Mouse (Mus musculus): ENCODE results near the gene Ccdc18. TPM values are rescaled to one million over a fixed set of nuclear protein-coding genes. Genes with fewer than 3 reads are reported as not detected.

The Ccdc18 gene
- total and polyA plus RNA-seq, 3 experiments, result 0.18 to 0.39 TPM; not detected in 1

DNA sequence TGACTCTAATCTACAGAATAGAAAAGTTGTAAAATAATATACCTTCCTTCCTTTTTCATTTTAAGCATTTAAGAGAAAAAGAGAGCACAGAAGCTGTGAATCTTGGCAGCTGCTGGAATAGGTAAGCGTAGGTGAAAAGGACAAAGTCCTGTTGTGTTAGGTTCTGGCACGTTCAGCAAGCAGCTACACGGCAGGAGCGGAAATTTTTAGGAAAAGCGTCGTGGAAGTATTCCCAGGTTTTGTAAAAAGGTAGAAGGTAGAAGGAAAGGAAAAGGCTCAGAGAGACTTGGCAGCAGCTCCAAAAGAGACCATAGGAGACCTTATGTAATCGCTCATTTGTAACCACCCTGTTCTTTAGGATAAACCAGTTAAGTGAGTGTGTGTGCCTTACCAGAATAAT, 23.3 kb upstream of the Ccdc18 start:
- intact Hi-C loops (cut with DNase I), result no loop called here
- no peak overlapping the region for H3K4me3 ChIP-seq
- whole genome bisulfite sequencing, result 94% methylated on average over 7 of the region's 7 CpGs
- H3K36me3 ChIP-seq (ENCODE audit: control insufficient read depth, insufficient read depth, low read length), result no peaks in the 10 kb centered on the region
- H3K27ac ChIP-seq, result no peak overlapping the region
- no peaks in the 10 kb centered on the region for H3K27me3 ChIP-seq (ENCODE audit: control insufficient read depth, insufficient read depth, low read length)
- H3K79me2 ChIP-seq (replicated peaks; ENCODE audit: control insufficient read depth, insufficient read depth, low read length), result no peaks in the 10 kb centered on the region
- no peak for TF ChIP-seq POLR2A (IDR thresholded peaks at IDR 0.05; ENCODE audit: insufficient read depth, low read depth, low read length)
- TF ChIP-seq EP300 (IDR thresholded peaks at IDR 0.05; ENCODE audit: insufficient read depth, low read depth, low read length), result no peak
- TF ChIP-seq CTCF (IDR thresholded peaks at IDR 0.05), result no peak
- no peak overlapping the region for H3K9ac ChIP-seq (ENCODE audit: low read depth, low read length)
- no peaks in the 10 kb centered on the region for H3K4me1 ChIP-seq (ENCODE audit: control insufficient read depth, insufficient read depth, low read length)
- no peak for DNase-seq

DNA sequence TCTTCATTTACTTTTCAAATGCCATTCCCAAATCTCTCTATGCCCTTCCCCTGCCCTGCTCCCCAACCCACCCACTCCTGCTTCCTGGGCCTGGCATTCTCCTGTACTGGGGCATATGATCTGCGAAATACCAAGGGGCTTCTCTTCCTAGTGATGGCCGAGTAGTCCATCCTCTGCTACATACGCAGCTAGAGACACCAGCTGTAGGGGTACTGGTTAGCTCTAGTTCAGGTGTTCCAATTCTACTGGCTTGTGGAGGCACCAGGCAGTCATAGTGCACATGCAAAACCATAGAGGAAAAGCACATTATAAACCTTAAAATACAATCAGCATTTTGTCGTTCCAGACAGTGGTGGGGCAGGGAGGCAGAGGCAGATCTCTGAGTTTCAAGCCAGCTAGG, 15.0 kb upstream of the Ccdc18 start:
- Histone ChIP-seq H3K9ac (ENCODE audit: low read depth, low read length) (no peak overlapping the region), H3K27me3 (ENCODE audit: control insufficient read depth, insufficient read depth, low read length) (no peaks in the 10 kb centered on the region), H3K36me3 (ENCODE audit: control insufficient read depth, insufficient read depth, low read length) (no peaks in the 10 kb centered on the region), H3K4me3 (no peak overlapping the region), H3K27ac (no peak overlapping the region), H3K4me1 (ENCODE audit: control insufficient read depth, insufficient read depth, low read length) (no peaks in the 10 kb centered on the region), H3K79me2 (replicated peaks; ENCODE audit: control insufficient read depth, insufficient read depth, low read length) (no peaks in the 10 kb centered on the region)
- intact Hi-C loops (cut with DNase I), result no loop called here
- TF ChIP-seq CTCF (IDR thresholded peaks at IDR 0.05), result no peak
- no peak for TF ChIP-seq POLR2A (IDR thresholded peaks at IDR 0.05; ENCODE audit: insufficient read depth, low read depth, low read length)
- no peak for TF ChIP-seq EP300 (IDR thresholded peaks at IDR 0.05; ENCODE audit: insufficient read depth, low read depth, low read length)
- 92% methylated on average over 4 of the region's 4 CpGs for WGBS
- no peak for DNase-seq

DNA sequence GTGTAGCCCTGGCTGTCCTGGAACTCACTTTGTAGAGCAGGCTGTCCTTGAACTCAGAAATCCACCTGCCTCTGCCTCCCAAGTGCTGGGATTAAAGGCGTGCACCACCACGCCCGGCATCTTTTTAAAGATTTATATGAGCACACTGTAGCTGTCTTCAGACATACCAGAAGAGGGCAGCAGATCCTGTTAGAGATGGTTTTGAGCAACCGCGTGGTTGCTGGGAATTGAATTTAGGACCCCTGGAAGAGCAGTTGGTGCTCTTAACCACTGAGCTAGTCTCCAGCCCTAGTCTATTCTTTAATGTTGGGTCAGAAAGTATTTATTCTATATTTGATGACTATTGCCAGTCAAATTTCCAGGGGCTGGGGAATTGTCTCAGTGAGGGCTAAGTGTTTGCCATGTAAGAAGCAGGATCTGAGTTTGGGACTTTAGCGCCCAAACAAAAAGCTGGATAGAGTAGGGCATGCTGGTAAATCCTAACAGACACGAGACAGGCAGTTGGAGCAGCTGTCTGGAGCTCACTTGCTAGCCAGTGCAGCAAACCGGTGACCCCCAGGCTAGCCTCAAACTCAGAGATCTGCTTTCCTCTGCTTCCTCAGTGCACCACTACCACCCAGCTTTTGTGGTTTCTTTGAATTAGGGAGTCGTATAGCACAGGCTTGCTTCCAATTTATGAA, 12.3 kb upstream of the Ccdc18 start:
- Histone ChIP-seq H3K27ac (no peak overlapping the region), H3K27me3 (ENCODE audit: control insufficient read depth, insufficient read depth, low read length) (no peaks in the 10 kb centered on the region), H3K79me2 (replicated peaks; ENCODE audit: control insufficient read depth, insufficient read depth, low read length) (no peaks in the 10 kb centered on the region), H3K4me3 (no peak overlapping the region), H3K36me3 (ENCODE audit: control insufficient read depth, insufficient read depth, low read length) (no peaks in the 10 kb centered on the region), H3K4me1 (ENCODE audit: control insufficient read depth, insufficient read depth, low read length) (no peaks in the 10 kb centered on the region), H3K9ac (ENCODE audit: low read depth, low read length) (no peak overlapping the region)
- intact Hi-C loops (cut with DNase I), result no loop called here
- 90% methylated on average over 9 of the region's 9 CpGs for WGBS
- no peak for DNase-seq
- TF ChIP-seq CTCF (IDR thresholded peaks at IDR 0.05) (peak; percentile 20; the same call in 1 of the 2 replicates), POLR2A (IDR thresholded peaks at IDR 0.05; ENCODE audit: insufficient read depth, low read depth, low read length) (no peak)

DNA sequence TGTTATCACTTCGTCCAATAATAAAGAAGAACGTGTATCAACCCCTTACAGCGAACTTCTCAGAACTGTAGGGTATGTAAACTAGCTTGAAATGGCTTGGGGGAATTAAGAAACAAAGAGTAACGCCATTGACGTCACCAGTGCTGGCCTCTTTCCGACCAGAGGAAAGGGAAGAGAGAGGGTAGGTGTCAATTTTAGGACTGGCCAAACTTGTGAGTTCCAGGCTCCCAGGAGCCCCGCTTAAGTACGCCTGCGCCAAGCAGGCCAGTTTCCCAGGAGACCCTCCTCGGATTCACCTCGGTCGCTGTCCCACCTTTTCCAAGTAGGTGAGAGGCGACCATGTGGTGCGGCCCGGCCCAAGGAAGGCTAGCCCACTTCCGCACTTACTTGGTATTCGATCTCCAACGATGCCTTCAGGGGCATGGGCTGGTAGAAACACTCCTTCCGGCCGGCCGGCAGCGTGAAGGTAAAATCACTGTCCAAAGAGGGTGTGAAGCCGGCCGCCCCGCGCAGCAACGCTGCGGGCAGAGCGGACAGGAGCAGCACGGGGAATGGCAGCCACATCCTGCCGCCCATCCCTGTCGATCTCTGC, 730 bp upstream of the Ccdc18 start:
- H3K4me3 ChIP-seq, result peak overlapping the region; percentile 94
- peak overlapping the region; percentile 95 for H3K27ac ChIP-seq
- no peak for TF ChIP-seq POLR2A (IDR thresholded peaks at IDR 0.05; ENCODE audit: insufficient read depth, low read depth, low read length)
- no peak for TF ChIP-seq CTCF (IDR thresholded peaks at IDR 0.05)
- no peak for TF ChIP-seq EP300 (IDR thresholded peaks at IDR 0.05; ENCODE audit: insufficient read depth, low read depth, low read length)
- 0 out of 2 replicates have a peak, but pooled peaks cover 2% of the 10 kb centered on the region for H3K36me3 ChIP-seq (ENCODE audit: control insufficient read depth, insufficient read depth, low read length)
- no peaks in the 10 kb centered on the region for H3K27me3 ChIP-seq (ENCODE audit: control insufficient read depth, insufficient read depth, low read length)
- peaks cover 1% of the 10 kb centered on the region; the same call in 1 of the 2 replicates for H3K79me2 ChIP-seq (replicated peaks; ENCODE audit: control insufficient read depth, insufficient read depth, low read length)
- H3K4me1 ChIP-seq (ENCODE audit: control insufficient read depth, insufficient read depth, low read length), result peaks cover 3% of the 10 kb centered on the region
- DNase-seq, result peak; percentile 65 to 74
- WGBS, result under 1% methylated on average over 32 of the region's 32 CpGs
- peak overlapping the region; percentile 89 for H3K9ac ChIP-seq (ENCODE audit: low read depth, low read length)
- intact Hi-C loops (cut with DNase I), result loop anchor here (1.0 to 5.0 kb wide), 4 partner anchors 67 to 230 kb away; partner anchors contain the start of genes Dr1, Fam69a, Mtf2 and Rpl5

DNA sequence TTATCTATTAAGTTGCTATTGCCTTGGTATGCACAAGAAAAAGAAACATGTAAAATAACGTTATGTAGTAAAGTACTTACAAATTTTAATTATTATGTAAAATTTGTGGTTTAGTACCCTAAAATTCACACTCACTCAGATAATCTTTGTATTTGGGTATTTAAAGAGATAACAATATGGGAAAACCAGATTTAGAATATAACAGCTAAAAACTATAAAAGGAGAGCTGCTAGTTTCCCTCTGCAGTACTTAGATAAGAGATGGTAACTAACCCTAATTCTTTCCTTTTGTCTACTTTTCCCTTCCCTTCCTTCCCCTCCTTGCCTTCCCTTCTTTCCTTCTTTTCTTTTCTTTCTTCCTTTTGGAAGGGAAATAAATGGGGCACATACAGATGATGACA, 19.9 kb downstream of the Ccdc18 start:
- no peak overlapping the region for H3K4me3 ChIP-seq
- WGBS, result 92% methylated on average over 1 of the region's 1 CpGs
- no peaks in the 10 kb centered on the region for H3K79me2 ChIP-seq (replicated peaks; ENCODE audit: control insufficient read depth, insufficient read depth, low read length)
- no peaks in the 10 kb centered on the region for H3K36me3 ChIP-seq (ENCODE audit: control insufficient read depth, insufficient read depth, low read length)
- TF ChIP-seq EP300 (IDR thresholded peaks at IDR 0.05; ENCODE audit: insufficient read depth, low read depth, low read length) (no peak), CTCF (IDR thresholded peaks at IDR 0.05) (no peak), POLR2A (IDR thresholded peaks at IDR 0.05; ENCODE audit: insufficient read depth, low read depth, low read length) (no peak)
- H3K9ac ChIP-seq (ENCODE audit: low read depth, low read length), result no peak overlapping the region
- intact Hi-C loops (cut with DNase I), result no loop called here
- no peak for DNase-seq
- no peaks in the 10 kb centered on the region for H3K27me3 ChIP-seq (ENCODE audit: control insufficient read depth, insufficient read depth, low read length)
- no peaks in the 10 kb centered on the region for H3K4me1 ChIP-seq (ENCODE audit: control insufficient read depth, insufficient read depth, low read length)
- no peak overlapping the region for H3K27ac ChIP-seq

DNA sequence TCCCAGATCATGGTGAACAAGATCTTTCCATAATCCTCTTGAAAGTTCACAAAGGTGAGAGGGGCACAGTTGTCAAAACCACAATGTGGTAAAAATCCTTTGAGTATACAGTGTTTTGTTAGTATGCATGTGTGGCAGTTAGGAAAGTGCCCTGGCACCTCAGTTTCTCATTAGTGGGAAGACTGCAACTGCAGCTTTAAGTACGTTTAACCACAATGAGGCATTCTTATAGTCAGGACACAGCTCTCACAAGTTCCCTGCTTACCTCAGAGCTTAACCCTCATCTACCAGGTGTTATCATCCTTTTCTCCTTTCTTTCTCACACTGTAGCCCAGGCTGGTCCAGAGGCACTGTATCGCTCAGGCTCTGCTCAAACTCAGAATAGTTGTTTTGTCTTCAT, 28.1 kb downstream of the Ccdc18 start:
- H3K4me3 ChIP-seq, result no peak overlapping the region
- DNase-seq, result no peak
- intact Hi-C loops (cut with DNase I), result loop anchor here (5.0 kb wide), 1 partner anchor 238 kb away; no protein-coding TSS in a partner anchor
- H3K27ac ChIP-seq, result no peak overlapping the region
- no peaks in the 10 kb centered on the region for H3K4me1 ChIP-seq (ENCODE audit: control insufficient read depth, insufficient read depth, low read length)
- H3K36me3 ChIP-seq (ENCODE audit: control insufficient read depth, insufficient read depth, low read length), result no peaks in the 10 kb centered on the region
- TF ChIP-seq POLR2A (IDR thresholded peaks at IDR 0.05; ENCODE audit: insufficient read depth, low read depth, low read length) (no peak), EP300 (IDR thresholded peaks at IDR 0.05; ENCODE audit: insufficient read depth, low read depth, low read length) (no peak)
- WGBS, result 84% methylated on average over 2 of the region's 2 CpGs
- H3K79me2 ChIP-seq (replicated peaks; ENCODE audit: control insufficient read depth, insufficient read depth, low read length), result no peaks in the 10 kb centered on the region
- no peaks in the 10 kb centered on the region for H3K27me3 ChIP-seq (ENCODE audit: control insufficient read depth, insufficient read depth, low read length)
- H3K9ac ChIP-seq (ENCODE audit: low read depth, low read length), result no peak overlapping the region

All from heart, adult 2 months (tissue).